ENCODE assay signal across 25 mouse cellular contexts in genomic region chr10:61241961-61242421, GRCm38 (mm10). TPM values are rescaled to one million over a fixed set of nuclear protein-coding genes. Genes with fewer than 3 reads are reported as not detected.
DNase-seq lines count a peak whose midpoint lies in the region; ATAC-seq and TF ChIP-seq lines count a peak whose summit lies in the region.
"Had no signal": no experiment of that assay in that cellular context is flagged by ENCODE, and none has a peak within 500 bp of the region (broad histone marks: within the 10 kb centered on the region; RNA-seq: fewer than 3 reads in every experiment).

No protein-coding gene starts in this region.

- H3K4me3 ChIP-seq in kidney, postnatal 0 days (replicated peaks; ENCODE audit: low read depth, low read length): no peak overlapping the region
- H3K4me3 ChIP-seq in embryonic facial prominence, embryonic 11.5 days (ENCODE audit: low read depth, low read length): no peak overlapping the region
- H3K4me3 ChIP-seq in forebrain, embryonic 11.5 days (ENCODE audit: low read depth, low read length): no peak overlapping the region
- H3K4me3 ChIP-seq: erythroblast, embryonic 14.5 days; heart, embryonic 10.5 days; hindbrain, embryonic 13.5 days; neural tube, embryonic 12.5 days had no signal

- H3K36me3 ChIP-seq in kidney, postnatal 0 days (ENCODE audit: insufficient read depth, low read length): no peaks in the 10 kb centered on the region
- H3K36me3 ChIP-seq in embryonic facial prominence, embryonic 11.5 days (replicated peaks; ENCODE audit: control insufficient read depth, insufficient read depth, low read depth, low read length): no peaks in the 10 kb centered on the region
- H3K36me3 ChIP-seq in forebrain, embryonic 11.5 days (ENCODE audit: control insufficient read depth, insufficient read depth, low read length): no peaks in the 10 kb centered on the region
- H3K36me3 ChIP-seq: G1E; hindbrain, embryonic 13.5 days; neural tube, embryonic 12.5 days had no signal

- TF ChIP-seq CTCF in kidney, postnatal 0 days (IDR thresholded peaks at IDR 0.05; ENCODE audit: low read depth): no peak

- H3K4me1 ChIP-seq in kidney, postnatal 0 days (replicated peaks; ENCODE audit: insufficient read depth, low read length): no peaks in the 10 kb centered on the region
- H3K4me1 ChIP-seq in embryonic facial prominence, embryonic 11.5 days (ENCODE audit: control insufficient read depth, insufficient read depth, low read length): no peaks in the 10 kb centered on the region
- H3K4me1 ChIP-seq in forebrain, embryonic 11.5 days (replicated peaks; ENCODE audit: control insufficient read depth, insufficient read depth, low read length): no peaks in the 10 kb centered on the region
- H3K4me1 ChIP-seq: hindbrain, embryonic 13.5 days; neural tube, embryonic 12.5 days had no signal

- 0 out of 2 replicates have a peak, but pooled peaks cover 4% of the 10 kb centered on the region for H3K9me3 ChIP-seq in kidney, postnatal 0 days (replicated peaks; ENCODE audit: low read length)
- no peaks in the 10 kb centered on the region for H3K9me3 ChIP-seq in embryonic facial prominence, embryonic 11.5 days (replicated peaks; ENCODE audit: control insufficient read depth, low read length)
- no peaks in the 10 kb centered on the region for H3K9me3 ChIP-seq in forebrain, embryonic 11.5 days (ENCODE audit: control insufficient read depth, low read length)
- H3K9me3 ChIP-seq: hindbrain, embryonic 13.5 days had no signal

- no peak overlapping the region for H3K4me2 ChIP-seq in kidney, postnatal 0 days (ENCODE audit: low read length)
- no peak overlapping the region for H3K4me2 ChIP-seq in embryonic facial prominence, embryonic 11.5 days (ENCODE audit: low read depth, low read length)
- no peak overlapping the region for H3K4me2 ChIP-seq in forebrain, embryonic 11.5 days (ENCODE audit: low read depth, low read length, severe bottlenecking)
- H3K4me2 ChIP-seq: hindbrain, embryonic 13.5 days; liver, embryonic 11.5 days; neural tube, embryonic 12.5 days had no signal

- peak; percentile 10 for DNase-seq in kidney, postnatal 0 days (ENCODE audit: low spot score)
- no peak for DNase-seq in kidney, postnatal 14 days
- DNase-seq in ES-CJ7 (ENCODE audit: low read depth, low spot score): peak; percentile 69
- DNase-seq in embryonic facial prominence, embryonic 11.5 days (ENCODE audit: low spot score): peak; percentile 31
- peak; percentile 36 for DNase-seq in skeletal muscle tissue, adult 2 months (ENCODE audit: low read depth, low spot score)
- no peak for DNase-seq in c-Kit-positive CD71-positive TER-119-positive erythroid progenitor cells, embryonic 14.5 days (ENCODE audit: low spot score)
- DNase-seq in forebrain, embryonic 11.5 days (ENCODE audit: low spot score): no peak
- DNase-seq: adrenal gland, postnatal 36 days; cerebellum, adult 2 months; gastrocnemius, postnatal 36 days; kidney, adult 8-10 months; lung, adult 18-20 months; lung, postnatal 36 days; right cerebral cortex, adult 18-20 months had no signal

- no peak overlapping the region for H3K27ac ChIP-seq in kidney, postnatal 0 days
- H3K27ac ChIP-seq in embryonic facial prominence, embryonic 11.5 days (replicated peaks; ENCODE audit: low read depth, low read length): no peak overlapping the region
- H3K27ac ChIP-seq in forebrain, embryonic 11.5 days (ENCODE audit: low read depth, low read length): no peak overlapping the region
- H3K27ac ChIP-seq: hindbrain, embryonic 13.5 days; neural tube, embryonic 12.5 days had no signal

- WGBS in kidney, postnatal 0 days: 44% methylated on average over 4 of the region's 4 CpGs
- WGBS in embryonic facial prominence, embryonic 11.5 days: 47% methylated on average over 4 of the region's 4 CpGs
- 51% methylated on average over 4 of the region's 4 CpGs for WGBS in forebrain, embryonic 11.5 days

- H3K9ac ChIP-seq in kidney, postnatal 0 days (ENCODE audit: low read depth, low read length): no peak overlapping the region
- no peak overlapping the region for H3K9ac ChIP-seq in embryonic facial prominence, embryonic 11.5 days (replicated peaks; ENCODE audit: low read length)
- no peak overlapping the region for H3K9ac ChIP-seq in forebrain, embryonic 11.5 days (ENCODE audit: low read length)
- H3K9ac ChIP-seq: hindbrain, embryonic 13.5 days; neural tube, embryonic 12.5 days had no signal

- ATAC-seq in kidney, postnatal 0 days (replicated peaks; ENCODE audit: low FRiP score, low read depth): no peak
- no peak for ATAC-seq in embryonic facial prominence, embryonic 11.5 days (replicated peaks; ENCODE audit: insufficient number of reproducible peaks, low FRiP score, low TSS enrichment, low read depth)
- no peak for ATAC-seq in inflammation-experienced regulatory T-cells, adult 6 months
- ATAC-seq in forebrain, embryonic 11.5 days (replicated peaks; ENCODE audit: low FRiP score): no peak
- ATAC-seq: forebrain, embryonic 14.5 days had no signal

- no peaks in the 10 kb centered on the region for H3K27me3 ChIP-seq in kidney, postnatal 0 days (ENCODE audit: insufficient read depth, low read length)
- no peaks in the 10 kb centered on the region for H3K27me3 ChIP-seq in embryonic facial prominence, embryonic 11.5 days (ENCODE audit: control insufficient read depth, insufficient read depth, low read length)
- H3K27me3 ChIP-seq in forebrain, embryonic 11.5 days (ENCODE audit: control insufficient read depth, insufficient read depth, low read length): no peaks in the 10 kb centered on the region
- H3K27me3 ChIP-seq: hindbrain, embryonic 13.5 days; neural tube, embryonic 12.5 days had no signal

RNA-seq across cellular contexts. Expression of gene Adamts14, which starts 31.2 kb away (rescaled TPM):
- 0.71 and 0.89 TPM in 2 replicates for polyA plus RNA-seq in kidney, postnatal 0 days (2015; fragmentation: Nextera tagmentation; extraction: Ambion mirVana)
- 0.27 and 0.64 TPM in 2 replicates for polyA plus RNA-seq in embryonic facial prominence, embryonic 11.5 days (2014; fragmentation: Nextera tagmentation; extraction: Ambion mirVana)
- polyA plus RNA-seq in inflammation-experienced regulatory T-cells, adult 6 months (2017; shearing (Covaris generic)): not detected
- 0.56 and 0.60 TPM in 2 replicates for polyA plus RNA-seq in forebrain, embryonic 11.5 days (2014; fragmentation: Nextera tagmentation; extraction: Ambion mirVana)
- polyA plus RNA-seq: erythroblast, embryonic 14.5 days; G1E had no signal

RNA-seq across cellular contexts. Expression of gene Prf1, which starts 55.6 kb away (rescaled TPM):
- polyA plus RNA-seq in kidney, postnatal 0 days (2015; fragmentation: Nextera tagmentation; extraction: Ambion mirVana): 0.05 TPM in 1 of 2 replicates, not detected in the other
- not detected in 2 replicates for polyA plus RNA-seq in embryonic facial prominence, embryonic 11.5 days (2014; fragmentation: Nextera tagmentation; extraction: Ambion mirVana)
- polyA plus RNA-seq in inflammation-experienced regulatory T-cells, adult 6 months (2017; shearing (Covaris generic)): 10 to 100 TPM in 1 of 3 experiments, 1 to 10 TPM in 2; 5.3 to 31.6 (median 6.0) TPM
- not detected in 2 replicates for polyA plus RNA-seq in forebrain, embryonic 11.5 days (2014; fragmentation: Nextera tagmentation; extraction: Ambion mirVana)
- polyA plus RNA-seq: C2C12; cerebellum, adult 2 months; erythroblast, embryonic 14.5 days; forebrain, embryonic 14.5 days; G1E; heart, embryonic 10.5 days; intestine, embryonic 14.5 days; limb, embryonic 11.5 days; neural tube, embryonic 12.5 days had no signal

Comparison
In these comparisons a context has a peak if more than half of its experiments do, and no peak if none do; other contexts are left out.
1. DNase-seq: peak in kidney, postnatal 0 days (single experiment), ES-CJ7 (single experiment), embryonic facial prominence, embryonic 11.5 days (single experiment) and skeletal muscle tissue, adult 2 months (single experiment); none in kidney, postnatal 14 days (single experiment), c-Kit-positive CD71-positive TER-119-positive erythroid progenitor cells, embryonic 14.5 days (single experiment) and forebrain, embryonic 11.5 days (single experiment).